Comparison of ENCODE assay signal across 8 mouse cellular contexts in genomic region chr2:69586821-69587728, GRCm38 (mm10). TPM values are rescaled to one million over a fixed set of nuclear protein-coding genes. Genes with fewer than 3 reads are reported as not detected.
DNase-seq lines count a peak whose midpoint lies in the region; ATAC-seq and TF ChIP-seq lines count a peak whose summit lies in the region.

No protein-coding gene starts in this region.

- H3K4me2 ChIP-seq in forebrain, postnatal 0 days (ENCODE audit: low read depth) = peak overlapping the region; percentile 58
- H3K4me2 ChIP-seq in liver, embryonic 11.5 days = peak overlapping the region; percentile 49
- H3K4me2 ChIP-seq in stomach, embryonic 16.5 days (ENCODE audit: low read depth, low read length) = peak overlapping the region; percentile 36

- H3K27ac ChIP-seq in forebrain, postnatal 0 days (ENCODE audit: low read depth, low read length) = no peak overlapping the region
- no peak overlapping the region for H3K27ac ChIP-seq in liver, embryonic 11.5 days (ENCODE audit: low read depth, low read length)
- H3K27ac ChIP-seq in stomach, embryonic 16.5 days (ENCODE audit: low read length) = no peak overlapping the region

- H3K27me3 ChIP-seq in forebrain, postnatal 0 days (ENCODE audit: insufficient read depth, low read length) = peaks cover 11% of the 10 kb centered on the region; the same call in 1 of the 2 replicates
- H3K27me3 ChIP-seq in liver, embryonic 11.5 days (replicated peaks; ENCODE audit: control insufficient read depth, insufficient read depth, low read length) = peaks cover 72% of the 10 kb centered on the region
- peaks cover 46% of the 10 kb centered on the region for H3K27me3 ChIP-seq in stomach, embryonic 16.5 days (ENCODE audit: control insufficient read depth, insufficient read depth, low read length)

- TF ChIP-seq CTCF in lung, adult 2 months (IDR thresholded peaks at IDR 0.05; ENCODE audit: insufficient read depth, low read length) = no peak
- TF ChIP-seq CTCF in forebrain, postnatal 0 days (IDR thresholded peaks at IDR 0.05; ENCODE audit: low read depth) = peak; percentile 30; the same call in 1 of the 2 replicates

- H3K4me3 ChIP-seq in lung, adult 2 months (replicated peaks; ENCODE audit: extremely low read depth, low read depth, low read length) = no peak overlapping the region
- peak overlapping the region; percentile 33 for H3K4me3 ChIP-seq in forebrain, postnatal 0 days (ENCODE audit: low read depth, low read length)
- H3K4me3 ChIP-seq in liver, embryonic 11.5 days (ENCODE audit: low read depth, low read length) = peak overlapping the region; percentile 25
- H3K4me3 ChIP-seq in stomach, embryonic 16.5 days (replicated peaks; ENCODE audit: low read length) = peak overlapping the region; percentile 26

- 4% methylated on average over 26 of the region's 26 CpGs for WGBS in lung, adult 2 months
- WGBS in forebrain, postnatal 0 days = 1% methylated on average over 26 of the region's 26 CpGs
- 1% methylated on average over 26 of the region's 26 CpGs for WGBS in liver, embryonic 11.5 days
- WGBS in stomach, embryonic 16.5 days = 1% methylated on average over 26 of the region's 26 CpGs

- no peaks in the 10 kb centered on the region for H3K36me3 ChIP-seq in forebrain, postnatal 0 days (ENCODE audit: insufficient read depth)
- H3K36me3 ChIP-seq in liver, embryonic 11.5 days (ENCODE audit: control insufficient read depth, insufficient read depth, low read length) = no peaks in the 10 kb centered on the region
- no peaks in the 10 kb centered on the region for H3K36me3 ChIP-seq in stomach, embryonic 16.5 days (ENCODE audit: control insufficient read depth, insufficient read depth, low read length)

- no peaks in the 10 kb centered on the region for H3K9me3 ChIP-seq in forebrain, postnatal 0 days (ENCODE audit: low read length)
- no peaks in the 10 kb centered on the region for H3K9me3 ChIP-seq in liver, embryonic 11.5 days (ENCODE audit: control insufficient read depth, low read length)
- no peaks in the 10 kb centered on the region for H3K9me3 ChIP-seq in stomach, embryonic 16.5 days (replicated peaks; ENCODE audit: control insufficient read depth, low read length)

- no peak for ATAC-seq in forebrain, postnatal 0 days
- ATAC-seq in liver, embryonic 11.5 days (replicated peaks; ENCODE audit: low FRiP score) = no peak
- no peak for ATAC-seq in stomach, embryonic 16.5 days (ENCODE audit: insufficient read depth, low FRiP score)

- H3K9ac ChIP-seq in forebrain, postnatal 0 days = no peak overlapping the region
- no peak overlapping the region for H3K9ac ChIP-seq in liver, embryonic 11.5 days (ENCODE audit: low read depth, low read length)
- H3K9ac ChIP-seq in stomach, embryonic 16.5 days (ENCODE audit: low read length) = no peak overlapping the region

- peaks cover 2% of the 10 kb centered on the region; the same call in 1 of the 2 replicates for H3K4me1 ChIP-seq in lung, adult 2 months (ENCODE audit: control insufficient read depth, insufficient read depth, low read length)
- H3K4me1 ChIP-seq in forebrain, postnatal 0 days (ENCODE audit: insufficient read depth) = peaks cover 13% of the 10 kb centered on the region; the same call in 1 of the 2 replicates
- H3K4me1 ChIP-seq in liver, embryonic 11.5 days (replicated peaks; ENCODE audit: control insufficient read depth, insufficient read depth, low read length) = peaks cover 4% of the 10 kb centered on the region
- peaks cover 15% of the 10 kb centered on the region; the same call in 1 of the 2 replicates for H3K4me1 ChIP-seq in stomach, embryonic 16.5 days (ENCODE audit: control insufficient read depth, insufficient read depth, low read length)

- peak; percentile 10 for DNase-seq in lung, adult 2 months
- DNase-seq in lung, adult 18-20 months = no peak
- DNase-seq in forebrain, postnatal 0 days = peak; percentile 5
- no peak for DNase-seq in liver, embryonic 11.5 days (ENCODE audit: low spot score)
- no peak for DNase-seq in cerebellum, adult 11-12 months
- DNase-seq in thymus, postnatal 10 days (ENCODE audit: low spot score in 2 of 2) = no peak
- DNase-seq in natural killer cell, adult 2 months (ENCODE audit: low spot score in 2 of 2) = no peak

- no peak for TF ChIP-seq POLR2A in lung, adult 2 months (IDR thresholded peaks at IDR 0.05; ENCODE audit: borderline replicate concordance, extremely low read depth, low read depth, low read length)

RNA-seq across cellular contexts. Expression of gene Lrp2, which starts 1.2 kb away (rescaled TPM):
- 10.3 and 13.6 TPM in 2 replicates for polyA plus RNA-seq in lung, adult 2 months (2012; rRNA removed)
- 0.62 and 1.3 TPM in 2 replicates for total RNA-seq in forebrain, postnatal 0 days (2014; rRNA removed)
- 0.04 and 0.15 TPM in 2 replicates for polyA plus RNA-seq in forebrain, postnatal 0 days (2015; fragmentation: Nextera tagmentation; extraction: Ambion mirVana)
- 0.22 and 0.29 TPM in 2 replicates for polyA plus RNA-seq in liver, embryonic 11.5 days (2014; fragmentation: Nextera tagmentation; extraction: Ambion mirVana)
- 0.61 and 0.63 TPM in 2 replicates for polyA plus RNA-seq in stomach, embryonic 16.5 days (2015; fragmentation: Nextera tagmentation; extraction: Ambion mirVana)

RNA-seq across cellular contexts. Expression of gene Bbs5, which starts 59.9 kb away (rescaled TPM):
- polyA plus RNA-seq in lung, adult 2 months (2012; rRNA removed) = 1.4 and 2.2 TPM in 2 replicates
- total RNA-seq in forebrain, postnatal 0 days (2014; rRNA removed) = 22.7 and 34.4 TPM in 2 replicates
- polyA plus RNA-seq in forebrain, postnatal 0 days (2015; fragmentation: Nextera tagmentation; extraction: Ambion mirVana) = 17.9 and 23.4 TPM in 2 replicates
- polyA plus RNA-seq in liver, embryonic 11.5 days (2014; fragmentation: Nextera tagmentation; extraction: Ambion mirVana) = 8.4 and 10.9 TPM in 2 replicates
- polyA plus RNA-seq in stomach, embryonic 16.5 days (2015; fragmentation: Nextera tagmentation; extraction: Ambion mirVana) = 12.2 and 14.9 TPM in 2 replicates

Comparison
In these comparisons a context has a peak if more than half of its experiments do, and no peak if none do; other contexts are left out.
1. DNase-seq: peak in lung, adult 2 months (single experiment) and forebrain, postnatal 0 days (single experiment); none in lung, adult 18-20 months (0 of 2), liver, embryonic 11.5 days (single experiment), cerebellum, adult 11-12 months (single experiment), thymus, postnatal 10 days (0 of 2) and natural killer cell, adult 2 months (0 of 2).
2. Peak in every context shown above with its lines, with median percentiles within 50 percentile points of each other: H3K4me2 ChIP-seq.